Mouse (Mus musculus) right cerebral cortex, adult 2 months (tissue): ENCODE measurements at regions not wholly inside any gene's neighbourhood (a gene's known extent, or its start where the extent isn't known, plus 50 kb on each side); places are given as distances from the start of the nearest gene placed in this dataset.

Experiments used
- DNase-seq, 2 experiments: peaks; one replicate each; pipeline ENCODE4 v3.0.0; 2021 to 2022; ENCODE audit warnings: low spot score in 2 of 2

DNA sequence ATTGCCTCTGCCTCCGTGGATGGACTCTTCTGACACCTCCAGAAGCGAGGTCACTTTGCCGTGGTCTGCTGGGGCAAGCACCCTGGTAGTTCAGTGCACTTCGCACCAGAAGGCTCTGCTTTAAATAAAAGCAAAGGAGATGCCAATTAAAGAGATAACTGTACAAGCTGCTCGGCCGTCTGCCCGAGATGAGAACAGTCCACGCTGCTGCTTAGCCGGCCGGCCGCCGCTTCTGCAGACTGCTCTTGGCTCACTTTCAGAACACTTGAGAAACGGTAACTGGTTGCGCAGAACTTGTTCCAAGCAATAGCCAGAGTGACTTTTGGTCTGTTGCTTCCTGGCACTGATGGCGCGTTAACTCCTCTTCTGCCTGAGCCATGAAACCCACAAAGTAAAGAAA lies 121.0 kb upstream of the Rreb1 start:
- peak; percentile 31 to 33 for DNase-seq

DNA sequence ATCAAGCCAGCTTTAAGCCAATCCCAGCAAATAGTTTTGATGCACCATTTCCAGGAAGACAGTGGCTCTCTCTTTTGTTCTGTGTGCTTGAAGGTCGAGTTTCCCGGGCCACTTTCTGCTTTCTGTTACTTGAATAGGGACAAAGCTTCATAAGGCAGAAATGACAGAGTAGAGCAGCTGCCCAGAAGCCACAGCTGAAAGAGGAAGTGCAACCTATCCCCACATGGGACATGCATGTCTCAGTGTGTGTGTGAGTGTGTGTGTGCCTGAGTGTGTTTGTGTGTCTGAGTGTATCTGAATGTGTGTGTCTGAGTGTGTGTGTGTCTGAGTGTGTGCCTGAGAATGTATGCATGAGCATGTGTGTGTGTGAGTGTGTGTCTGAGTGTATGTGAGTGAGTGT lies 120.2 kb upstream of the Rreb1 start:
- no peak for DNase-seq

DNA sequence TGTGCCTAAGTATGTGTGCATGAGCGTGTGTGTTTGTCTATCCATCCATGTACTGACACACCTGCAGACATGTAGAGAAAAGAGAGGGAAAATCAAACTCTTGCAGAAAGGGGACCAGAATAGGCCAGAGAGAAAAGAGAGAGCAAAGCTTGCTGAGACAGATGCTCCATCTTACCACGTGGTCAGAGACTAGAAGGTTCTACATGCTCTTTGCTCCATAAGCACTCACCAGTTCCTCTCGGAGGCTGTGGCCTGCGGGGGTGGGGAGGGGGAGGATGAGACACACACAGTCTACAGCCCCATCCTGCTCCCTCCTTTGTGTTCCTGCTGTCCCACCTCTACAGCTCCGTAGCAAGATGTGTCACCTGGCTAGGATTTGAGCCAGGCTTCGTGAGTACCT lies 119.7 kb upstream of the Rreb1 start:
- DNase-seq: no peak

DNA sequence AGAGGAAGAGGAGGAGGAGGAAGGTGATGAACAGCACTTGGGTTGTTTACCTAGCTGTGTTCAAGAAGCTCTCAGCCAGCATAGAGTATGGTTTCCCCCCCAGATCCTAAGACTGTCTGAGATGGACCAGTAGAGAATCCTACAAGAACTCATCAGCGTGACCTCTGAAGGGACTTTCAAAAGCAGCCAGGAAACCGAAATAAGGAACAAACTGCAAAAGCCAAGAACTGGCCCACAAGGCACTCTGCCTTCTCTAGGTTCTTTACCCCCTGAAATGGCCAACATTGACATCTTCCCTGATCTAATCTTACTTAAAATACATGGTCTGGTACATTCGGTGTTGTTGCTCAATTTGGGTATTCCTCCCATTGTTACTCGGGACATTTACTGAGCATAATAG lies 118.1 kb upstream of the Rreb1 start:
- no peak for DNase-seq

DNA sequence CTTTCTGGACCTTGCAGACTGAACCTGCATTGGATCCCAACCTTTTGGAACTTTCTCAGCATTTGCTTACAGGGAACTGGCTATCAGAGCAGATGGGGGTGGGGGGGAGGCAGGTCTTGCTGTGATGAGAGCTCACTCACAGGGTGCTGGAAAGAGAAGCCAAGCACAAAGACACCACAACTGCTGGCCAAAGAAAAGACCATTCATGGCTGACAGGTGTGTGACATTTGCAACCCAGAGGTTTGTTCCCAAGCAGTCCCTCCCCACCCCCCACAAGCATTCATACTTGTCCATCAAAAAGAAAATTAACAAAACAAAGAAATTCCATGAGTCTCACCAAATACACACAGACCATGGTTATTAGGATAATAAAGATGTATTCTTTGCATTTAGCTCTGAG lies 117.5 kb upstream of the Rreb1 start:
- no peak for DNase-seq

DNA sequence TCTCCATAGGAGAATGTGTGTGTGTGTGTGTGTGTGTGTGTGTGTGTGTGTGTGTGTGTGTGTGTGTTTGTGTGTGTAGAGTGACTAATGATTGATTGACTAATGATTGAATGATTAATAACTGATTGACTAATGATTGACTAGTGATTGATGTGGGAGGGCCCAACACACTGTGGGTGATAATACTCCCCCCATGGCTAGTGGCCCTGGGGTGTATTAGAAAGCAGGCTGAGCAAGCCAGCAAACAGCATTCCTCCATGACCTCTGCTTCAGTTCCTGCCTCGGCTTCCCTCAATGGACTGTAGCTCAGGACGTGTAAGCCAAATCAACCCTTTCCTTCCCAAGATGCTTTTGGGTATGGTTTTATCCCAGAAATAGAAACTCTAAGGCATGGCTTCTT lies 114.1 kb upstream of the Rreb1 start:
- DNase-seq: no peak

DNA sequence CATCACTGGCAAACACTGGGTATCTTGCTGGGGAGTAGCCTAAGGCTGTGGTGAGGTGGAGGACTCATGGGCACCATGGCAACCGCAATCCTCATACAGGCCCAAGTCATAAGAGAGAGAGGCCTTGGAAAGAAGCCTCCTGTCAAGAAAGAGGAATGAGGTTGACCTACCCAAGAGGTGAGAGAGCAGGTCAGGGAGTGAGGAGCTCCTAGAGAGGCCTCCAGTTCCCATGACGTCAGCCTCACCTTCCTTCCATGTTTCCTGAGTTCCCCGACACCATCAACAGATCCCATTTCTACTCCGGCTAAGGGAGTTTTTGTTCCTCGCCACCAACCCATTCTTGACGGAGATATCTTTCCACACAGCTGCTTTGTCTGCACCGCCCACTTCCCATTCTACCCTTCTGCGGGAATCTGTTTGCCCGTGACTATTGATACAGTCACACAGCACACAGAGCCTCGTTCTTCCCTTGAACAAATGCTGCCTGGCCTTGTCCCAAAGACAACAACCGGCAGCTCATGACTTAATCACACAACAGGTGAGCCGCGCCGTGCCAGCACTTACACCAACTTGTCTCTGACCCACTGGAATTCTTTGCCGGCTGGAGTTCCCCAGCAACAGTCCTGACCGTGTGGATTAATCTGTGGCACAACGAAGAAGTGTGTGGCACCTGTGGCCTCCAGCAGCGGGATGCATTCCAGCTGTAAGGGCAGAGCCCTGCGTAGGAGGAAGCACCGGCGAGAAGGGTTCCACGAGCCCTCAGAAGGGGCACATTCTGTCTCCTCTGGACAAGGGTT lies 111.8 kb upstream of the Rreb1 start:
- no peak for DNase-seq

DNA sequence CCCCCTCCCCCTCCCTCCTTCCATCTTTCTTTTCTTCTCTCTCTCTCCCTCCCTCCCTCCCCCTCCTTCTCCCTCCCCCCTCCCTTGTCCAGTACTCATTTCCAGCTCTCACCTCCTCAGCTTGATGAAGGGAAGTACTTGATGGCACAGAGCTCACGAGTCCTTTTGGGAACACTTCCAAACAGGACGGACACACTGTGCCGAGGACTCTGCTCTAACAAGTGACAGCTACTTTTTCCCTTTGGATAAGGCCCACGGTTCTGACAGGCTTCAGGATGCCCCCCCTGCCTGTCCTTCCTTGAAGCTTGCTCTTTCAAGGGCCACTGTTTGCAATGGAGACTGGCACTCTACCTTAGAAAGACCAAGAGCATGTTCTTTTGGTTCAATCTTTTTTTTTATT lies 110.8 kb upstream of the Rreb1 start:
- no peak for DNase-seq

DNA sequence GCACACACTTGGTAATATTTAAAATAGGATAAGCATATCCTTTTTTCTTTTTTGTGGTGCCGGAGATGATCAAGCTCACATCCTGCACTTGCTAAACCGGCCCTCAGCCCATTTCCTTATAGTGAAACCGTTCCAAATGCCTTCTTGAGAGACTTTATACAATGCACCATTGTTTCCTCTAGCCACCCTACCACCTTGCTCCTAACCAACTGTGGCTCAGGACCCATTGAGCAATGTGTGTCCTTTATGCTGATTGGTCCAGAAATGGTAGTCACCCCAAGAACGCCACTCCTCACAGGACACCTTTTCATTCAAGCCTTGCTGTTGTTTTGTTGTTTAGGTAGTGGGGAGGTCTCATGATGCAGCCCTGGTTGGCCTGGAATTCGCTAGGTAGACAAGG lies 110.3 kb upstream of the Rreb1 start:
- DNase-seq: no peak

DNA sequence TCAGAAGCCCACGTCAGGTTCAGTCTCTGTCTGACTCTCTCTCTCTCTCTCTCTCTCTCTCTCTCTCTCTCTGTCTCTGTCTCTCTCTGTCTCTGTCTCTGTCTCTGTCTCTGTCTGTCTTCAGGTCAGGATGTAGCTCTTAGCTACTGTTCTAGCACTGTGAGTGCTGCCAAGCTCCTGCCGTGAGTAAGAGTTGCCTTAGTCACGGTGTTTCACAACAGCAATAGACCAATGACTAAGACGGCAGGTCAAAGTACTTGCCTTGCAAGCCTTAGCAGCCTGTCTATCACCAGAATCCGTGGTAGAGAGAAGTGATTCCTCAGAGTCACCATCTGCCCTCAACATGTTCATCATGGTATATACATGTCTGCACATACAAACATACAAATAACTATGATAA lies 107.1 kb upstream of the Rreb1 start:
- no peak for DNase-seq

DNA sequence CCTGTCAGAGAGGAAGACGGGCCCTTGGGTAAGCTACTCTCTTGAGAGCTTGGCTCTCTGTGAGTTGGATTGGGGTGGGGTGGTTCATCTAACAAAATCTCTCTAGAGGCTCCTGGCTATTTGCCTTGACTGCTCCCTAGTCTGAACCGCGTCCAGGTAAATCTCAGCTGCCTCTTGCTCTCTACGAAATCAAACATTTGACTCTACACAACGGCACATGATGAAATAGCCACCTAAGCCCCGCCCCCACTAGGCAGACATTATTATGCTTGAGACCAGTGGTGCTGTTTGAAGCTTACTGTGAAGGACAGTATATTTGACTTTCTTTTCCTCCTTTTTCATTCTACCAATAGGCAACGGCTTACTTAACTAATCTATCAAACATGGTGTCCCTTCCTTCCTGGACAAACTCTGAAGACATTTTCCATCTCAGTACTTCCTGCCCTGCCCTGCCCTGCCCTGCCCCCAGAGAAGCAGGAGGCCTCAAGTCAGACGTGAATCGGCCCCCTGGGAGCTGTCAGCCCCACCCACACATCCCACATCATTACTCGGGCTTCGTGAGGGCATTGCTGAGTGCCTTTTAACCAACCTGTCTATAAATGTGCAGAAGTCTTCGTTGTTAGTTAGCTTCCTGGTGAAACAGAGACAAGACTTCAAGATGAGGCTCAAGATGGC lies 103.4 kb upstream of the Rreb1 start:
- DNase-seq: no peak

DNA sequence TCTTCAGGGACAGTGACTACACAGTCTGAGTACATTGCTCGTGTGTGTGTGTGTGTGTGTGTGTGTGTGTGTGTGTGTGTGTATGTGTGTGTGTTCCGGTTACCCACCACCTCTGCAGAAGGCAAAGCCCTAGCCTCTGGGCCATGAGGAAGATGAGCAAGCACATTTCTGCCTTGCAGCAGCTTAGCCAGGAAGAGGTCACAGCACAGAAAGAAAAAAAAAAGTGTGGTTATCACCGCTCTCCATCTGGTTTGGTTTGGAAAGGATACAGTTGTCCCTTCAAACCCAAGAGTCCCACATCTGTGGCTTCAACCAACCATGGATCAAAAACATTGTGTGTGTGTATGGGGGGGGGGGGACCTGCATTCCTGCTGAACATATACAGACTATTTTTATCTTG lies 102.5 kb upstream of the Rreb1 start:
- no peak for DNase-seq

DNA sequence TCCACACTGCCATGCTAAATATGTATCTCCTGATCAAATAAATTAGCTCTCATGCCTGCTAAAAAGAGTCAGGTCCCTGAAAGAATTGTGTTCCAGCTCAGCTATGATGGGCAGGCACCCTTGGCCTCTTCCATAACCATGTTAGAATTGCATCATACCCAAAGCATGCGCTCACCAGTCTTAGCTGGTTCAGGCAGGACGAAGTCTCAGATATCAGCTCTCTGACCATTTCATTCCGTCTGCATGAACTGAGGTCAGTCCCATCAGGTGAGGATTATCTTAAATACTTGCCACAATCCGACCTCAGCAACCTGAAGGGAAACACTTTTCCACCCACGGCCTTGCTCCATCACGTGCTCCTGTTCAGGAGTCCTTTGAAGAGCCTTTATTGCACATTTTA lies 101.3 kb upstream of the Rreb1 start:
- DNase-seq: no peak

DNA sequence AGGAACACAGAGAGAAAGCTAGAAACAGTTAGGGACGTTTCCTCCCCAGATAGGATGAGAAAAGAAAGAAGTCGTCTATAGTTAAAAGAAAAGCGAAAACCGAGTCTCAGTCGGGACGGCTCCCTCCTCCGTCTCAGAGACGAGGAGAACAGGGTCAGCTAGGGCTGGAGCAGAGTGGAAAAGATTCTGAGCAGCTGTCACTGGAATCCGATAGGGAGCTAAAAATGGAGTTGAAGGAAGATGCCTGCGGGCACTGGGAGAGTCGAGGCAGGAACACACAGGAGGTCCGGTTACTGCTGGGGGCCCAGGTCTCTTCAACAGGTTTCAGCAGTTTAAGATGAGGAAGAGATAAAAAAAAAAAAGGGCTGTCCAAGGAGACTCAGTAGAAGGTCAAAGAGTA lies 99.9 kb upstream of the Rreb1 start:
- DNase-seq: no peak

DNA sequence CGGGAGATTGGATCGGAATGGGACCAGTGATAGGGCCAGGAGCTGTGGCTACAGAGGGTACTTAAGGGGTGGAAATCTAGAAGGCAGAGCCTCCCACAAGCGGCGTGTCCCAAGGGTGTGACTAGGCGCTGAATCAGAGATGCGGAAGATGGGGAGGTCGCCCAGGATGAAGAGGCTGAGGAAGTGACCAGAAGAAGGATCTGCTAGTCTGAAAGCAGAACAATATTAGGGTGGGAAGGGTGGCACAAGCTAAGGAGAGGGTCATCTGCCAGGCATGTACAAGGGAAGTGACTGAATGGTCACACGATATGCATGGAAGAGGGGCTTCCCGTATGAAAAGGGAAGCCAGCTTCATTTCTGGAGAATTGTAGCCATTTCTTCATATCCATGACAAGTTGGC lies 99.4 kb upstream of the Rreb1 start:
- no peak for DNase-seq

DNA sequence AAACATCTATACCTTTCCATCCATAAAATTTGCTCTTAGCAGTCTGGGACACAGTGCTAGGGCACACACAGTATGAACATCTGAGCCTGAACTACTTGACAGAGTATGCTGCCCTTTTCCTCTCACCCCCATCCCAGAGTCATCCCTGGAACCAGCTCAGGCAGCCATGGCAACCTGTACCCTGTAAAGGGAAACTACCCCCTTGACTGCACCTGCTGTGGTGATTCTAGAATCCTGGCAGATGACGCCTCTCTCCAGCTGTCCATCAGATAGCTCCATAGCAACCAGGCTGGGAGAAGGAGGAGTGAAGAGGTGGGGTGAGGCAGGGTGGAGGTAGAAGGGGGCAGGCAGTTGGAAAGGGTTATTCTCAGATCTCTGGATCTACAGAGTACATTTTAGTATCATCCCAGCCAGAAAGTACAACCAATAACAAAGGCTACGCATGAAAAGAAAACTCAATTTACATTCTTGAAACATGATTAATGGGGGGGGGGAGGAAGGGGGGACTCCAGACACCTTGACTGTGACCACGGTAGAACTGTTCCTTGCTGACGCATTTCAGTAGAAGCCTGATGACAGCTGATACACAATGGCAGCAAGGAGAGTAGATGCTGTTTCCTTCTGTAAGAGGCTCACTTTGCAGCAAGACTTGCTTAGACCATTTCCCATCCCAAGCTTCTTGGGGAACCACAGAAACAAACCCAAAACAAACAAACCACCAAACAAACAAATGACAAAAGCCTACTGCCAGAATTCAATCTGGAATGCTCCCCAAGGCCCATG lies 97.2 kb upstream of the Rreb1 start:
- DNase-seq: peak; percentile 38 to 41

DNA sequence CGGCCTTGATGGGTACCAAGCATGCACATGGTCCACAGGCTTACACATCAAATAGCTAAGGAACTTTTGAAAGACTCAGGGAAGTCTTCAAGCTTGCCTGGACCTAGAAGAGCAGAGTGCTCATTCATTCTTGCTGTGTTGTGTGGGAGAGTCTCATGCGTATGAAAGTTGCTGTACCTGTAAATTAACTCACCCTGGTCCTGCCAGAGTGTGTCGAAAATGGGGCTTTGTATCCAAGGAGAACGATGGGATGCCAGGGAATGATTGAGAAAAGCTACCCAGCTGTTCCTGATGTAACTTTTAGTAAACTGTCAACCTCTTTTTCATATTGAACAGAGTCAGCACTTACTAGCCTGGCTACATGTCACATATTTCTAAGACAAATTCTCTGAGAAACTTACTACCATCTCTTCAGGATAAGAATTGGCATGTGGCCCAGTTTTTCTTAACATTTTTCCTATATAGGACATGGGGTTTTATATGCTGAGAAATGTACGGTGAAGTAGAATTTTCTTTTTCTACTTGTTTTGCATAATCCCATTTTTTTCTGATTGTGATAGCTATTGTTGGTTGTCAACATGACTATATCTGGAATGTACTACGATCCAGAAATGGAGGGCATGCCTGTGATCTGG lies 95.0 kb upstream of the Rreb1 start:
- no peak for DNase-seq

DNA sequence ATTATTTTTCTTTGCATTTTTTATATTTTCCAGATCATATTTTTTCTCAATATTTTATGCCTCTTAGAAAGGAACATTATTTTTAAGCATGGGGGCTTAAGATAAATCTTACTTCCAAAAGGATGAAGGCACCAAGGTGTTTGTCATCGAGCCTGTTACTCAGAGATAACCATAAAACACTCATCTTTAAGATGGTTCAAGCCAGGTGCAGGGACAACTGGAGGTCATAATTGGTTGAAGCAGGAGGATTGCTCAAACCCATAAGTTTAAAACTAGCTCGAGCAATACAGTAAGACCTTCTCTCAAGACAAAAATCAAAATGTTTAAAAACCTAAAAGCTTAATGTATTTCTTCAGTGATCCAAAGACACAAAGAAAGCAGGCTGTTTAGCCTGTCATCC lies 92.6 kb upstream of the Rreb1 start:
- no peak for DNase-seq

DNA sequence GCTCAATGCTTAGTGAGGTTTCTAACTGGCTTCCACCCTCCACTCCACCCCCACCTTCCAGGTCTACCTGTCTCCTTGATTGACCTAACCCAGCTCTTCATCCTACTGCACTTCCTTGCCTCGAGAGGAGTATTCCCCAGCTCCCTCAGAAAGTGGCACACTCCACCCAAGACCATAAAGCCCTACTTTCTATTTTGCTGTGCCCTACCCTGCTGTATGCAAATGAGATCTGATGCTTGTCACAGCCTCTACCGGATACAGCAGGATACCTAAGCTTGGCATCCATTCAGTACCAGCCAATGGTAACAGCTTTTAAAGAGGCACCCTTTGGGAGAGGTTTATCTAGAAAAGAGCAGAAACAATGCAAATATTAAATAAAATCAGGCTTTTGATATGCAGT lies 92.1 kb upstream of the Rreb1 start:
- DNase-seq: no peak

DNA sequence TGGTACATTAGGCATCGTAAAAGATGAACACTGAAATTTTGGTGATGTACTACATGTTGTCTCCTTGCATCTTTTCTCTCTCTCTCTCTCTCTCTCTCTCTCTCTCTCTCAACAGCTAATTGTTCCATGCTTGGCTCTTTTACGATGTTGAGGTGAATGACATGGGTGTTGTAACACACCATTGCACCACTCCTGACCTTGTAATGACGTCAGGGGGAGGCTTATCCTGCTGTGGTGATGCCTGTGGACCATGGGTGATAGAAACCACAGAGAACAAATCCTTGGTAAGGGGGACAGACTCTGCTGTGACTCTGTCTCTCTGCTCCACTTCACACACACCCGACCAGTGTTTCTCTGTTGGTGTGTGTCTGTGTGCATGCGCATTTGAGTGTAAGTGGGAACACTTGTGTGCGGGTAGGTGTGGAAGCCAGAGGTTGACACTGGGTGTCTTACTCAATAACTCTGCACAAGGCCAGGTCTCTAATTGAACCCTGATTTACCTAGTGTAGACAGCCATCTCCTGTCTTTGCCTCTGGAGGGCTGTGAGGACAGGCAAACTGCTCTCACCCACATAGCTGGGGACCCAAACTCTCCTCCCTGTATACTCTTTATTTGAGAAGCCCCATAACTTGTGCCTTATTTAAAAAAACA lies 88.9 kb upstream of the Rreb1 start:
- DNase-seq: no peak

DNA sequence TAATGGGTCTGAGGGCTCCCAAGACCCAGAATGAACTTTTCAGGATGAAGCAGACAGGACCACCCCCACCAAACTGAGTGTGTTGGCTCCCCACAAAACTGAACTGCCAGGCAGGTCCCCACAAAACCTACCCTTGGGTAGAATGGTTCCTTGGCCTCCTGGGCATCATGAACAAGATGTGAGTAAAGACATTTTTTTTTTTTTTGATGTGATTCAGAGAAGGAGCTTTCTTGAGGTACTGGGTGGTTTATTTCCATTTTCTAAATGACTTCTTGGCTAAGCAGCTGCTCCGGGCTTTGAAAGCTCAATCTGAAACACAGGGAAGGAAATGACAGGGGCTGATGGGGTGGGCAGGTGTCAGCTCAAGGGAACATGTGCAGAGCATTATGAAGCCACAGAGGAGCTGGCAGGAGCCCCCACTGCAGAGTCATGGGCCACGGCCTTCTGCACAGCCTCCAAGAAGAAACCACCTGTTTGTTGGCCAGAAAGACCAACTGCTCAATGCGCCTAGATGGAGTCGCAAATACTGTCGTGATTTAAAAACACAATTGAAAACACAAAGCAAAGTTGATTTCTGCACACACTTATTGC lies 86.2 kb upstream of the Rreb1 start:
- DNase-seq: no peak

DNA sequence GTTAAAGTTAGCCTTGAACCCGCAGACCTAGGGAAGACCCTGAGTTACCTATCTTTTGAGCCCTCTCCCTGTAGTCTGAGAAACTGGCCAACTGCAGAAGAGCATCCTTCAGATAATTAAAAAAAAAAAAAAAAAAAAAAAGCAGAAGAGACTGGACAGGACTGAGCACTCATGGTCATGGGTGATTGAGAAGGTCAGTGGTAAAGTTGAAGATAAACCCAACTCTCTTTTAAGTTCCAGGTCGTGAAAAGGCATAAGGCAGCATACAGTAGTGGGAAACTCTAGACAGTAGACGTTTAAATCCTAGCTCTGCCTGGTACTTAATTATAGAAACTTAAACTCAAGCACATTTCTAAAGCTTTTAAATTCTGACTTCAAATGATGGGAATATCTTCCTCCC lies 84.6 kb upstream of the Rreb1 start:
- no peak for DNase-seq
